Mouse (Mus musculus) midbrain, embryonic 14.5 days (tissue): ENCODE measurements around the gene Adh7. TPM values are rescaled to one million over a fixed set of nuclear protein-coding genes. Genes with fewer than 3 reads are reported as not detected.

Experiments used
- ATAC-seq: fragments of 200-750 bp; cut with Nextera tagmentation; 2 replicates; pipeline ENCODE4 v1.8.0; 2017; ENCODE audit warnings: moderate number of reproducible peaks, moderate library complexity; ENCODE audit not compliant: low FRiP score, low TSS enrichment
- DNase-seq: peaks from one replicate; pipeline ENCODE4 v3.0.0-alpha.2; 2015
- H3K27ac ChIP-seq: fragments of 300-500 bp; sonication (generic); replicated peaks from 2 replicates; pipeline ENCODE4 v1.5.1; 2014; ENCODE audit warnings: mild to moderate bottlenecking, low read depth, low read length, moderate library complexity
- H3K27me3 ChIP-seq: fragments of 300-500 bp; sonication (generic); 2 replicates; pipeline ENCODE4 v1.6.1; 2014; ENCODE audit warnings: low read length, control low read depth, mixed read lengths; ENCODE audit not compliant: control insufficient read depth, insufficient read depth
- H3K36me3 ChIP-seq: fragments of 300-500 bp; sonication (generic); 2 replicates; pipeline ENCODE4 v1.6.1; 2014; ENCODE audit warnings: low read length, control low read depth; ENCODE audit not compliant: control insufficient read depth, insufficient read depth
- H3K4me1 ChIP-seq: fragments of 300-500 bp; sonication (generic); 2 replicates; pipeline ENCODE4 v1.6.1; 2014; ENCODE audit warnings: mild to moderate bottlenecking, antibody characterized with exemption, low read length, control low read depth; ENCODE audit not compliant: control insufficient read depth, insufficient read depth
- H3K4me2 ChIP-seq: fragments of 300-500 bp; sonication (generic); 2 replicates; pipeline ENCODE4 v1.6.1; 2014; ENCODE audit warnings: mild to moderate bottlenecking, low read length, moderate library complexity
- H3K4me3 ChIP-seq: fragments of 300-500 bp; sonication (generic); replicated peaks from 2 replicates; pipeline ENCODE4 v1.5.1; 2014; ENCODE audit warnings: low read depth, low read length
- H3K9ac ChIP-seq: fragments of 300-500 bp; sonication (generic); replicated peaks from 2 replicates; pipeline ENCODE4 v1.6.1; 2014; ENCODE audit warnings: mild to moderate bottlenecking, low read length, moderate library complexity
- H3K9me3 ChIP-seq: fragments of 300-500 bp; sonication (generic); 2 replicates; pipeline ENCODE4 v1.6.1; 2016; ENCODE audit warnings: low read length, control low read depth, mixed read lengths; ENCODE audit not compliant: control insufficient read depth
- WGBS: fragments of 180-500 bp; shearing (Covaris S2); extraction: QIAGEN DNeasy Blood & Tissue Kit; methylation state at CpG from one replicate; pipeline ENCODE4 v1.1.7; 2014; 5-methylcytosine and 5-hydroxymethylcytosine counted together
- polyA plus RNA-seq: library from polyadenylated mRNA; unstranded; fragments of >200 nt; fragmentation: Nextera tagmentation; extraction: Ambion mirVana; gene quantifications from 2 replicates; pipeline ENCODE4 v1.2.1, GENCODE M21; 2014

Gene Adh7
- 1.1 and 1.4 TPM in 2 replicates for polyA plus RNA-seq

DNA sequence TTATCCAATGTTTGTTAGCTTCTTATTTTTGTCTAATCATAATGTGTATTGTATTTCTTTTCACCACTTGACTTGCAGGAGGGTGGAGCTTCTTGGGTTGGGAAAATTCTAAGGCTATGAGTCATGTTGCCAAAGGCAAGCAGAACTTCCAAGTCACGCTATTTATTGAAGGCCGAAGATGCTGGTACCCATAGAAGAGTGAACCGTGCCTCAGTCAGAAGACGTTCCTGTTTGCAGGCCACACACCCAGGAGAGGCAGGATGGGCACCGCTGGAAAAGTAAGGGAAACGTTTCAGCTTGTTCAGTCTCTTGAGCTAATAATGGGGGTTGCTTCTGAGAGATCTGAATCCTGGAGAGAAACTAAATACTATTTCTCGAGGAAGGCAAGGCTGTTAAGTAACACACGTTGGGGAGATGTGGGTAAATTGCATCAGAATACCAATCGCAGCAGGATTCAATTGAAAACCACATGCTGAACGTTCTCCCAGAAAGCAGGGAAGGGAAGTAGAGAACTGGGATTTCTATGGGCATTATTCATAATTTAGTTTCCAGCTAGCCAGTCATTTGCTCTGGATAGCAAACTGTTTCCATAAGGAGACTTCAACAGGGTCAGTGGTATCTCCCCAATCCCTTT lies at the start of gene Adh7:
Adh7 (plus strand) TSS at position 130 of the 634 bp plus-strand sequence.
- Histone ChIP-seq H3K27me3 (no peaks in the 10 kb centered on the region), H3K4me2 (no peak within 1 kb of the TSS), H3K9me3 (no peaks in the 10 kb centered on the region), H3K36me3 (no peaks in the 10 kb centered on the region), H3K27ac (no peak within 1 kb of the TSS), H3K4me3 (no peak within 1 kb of the TSS), H3K4me1 (no peaks in the 10 kb centered on the region), H3K9ac (no peak within 1 kb of the TSS)
- DNase-seq (no peak), ATAC-seq (no peak)
- 82% methylated on average over 10 of the region's 10 CpGs for WGBS

DNA sequence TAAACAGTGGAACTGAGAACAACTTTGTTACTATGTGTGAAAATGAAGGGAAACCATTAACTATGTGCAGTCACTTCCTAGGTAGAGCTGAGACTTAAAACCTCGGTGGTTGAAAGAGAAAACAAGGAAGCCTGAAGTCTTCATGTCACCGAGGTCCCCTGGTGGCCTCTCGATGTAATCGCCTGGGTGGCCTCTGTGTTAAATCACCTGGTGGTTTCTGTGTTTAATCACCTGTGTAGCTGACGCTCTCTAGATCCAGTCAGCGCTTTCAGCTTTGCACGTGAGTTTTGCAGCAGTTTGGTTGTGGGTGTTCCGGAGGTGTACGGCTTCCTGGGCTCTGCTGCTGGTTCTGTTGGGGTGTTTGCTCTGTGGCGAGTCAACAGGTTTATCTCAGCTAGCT lies 44.3 kb upstream of the Adh7 start:
- 79% methylated on average over 10 of the region's 10 CpGs for WGBS
- ATAC-seq: no peak

DNA sequence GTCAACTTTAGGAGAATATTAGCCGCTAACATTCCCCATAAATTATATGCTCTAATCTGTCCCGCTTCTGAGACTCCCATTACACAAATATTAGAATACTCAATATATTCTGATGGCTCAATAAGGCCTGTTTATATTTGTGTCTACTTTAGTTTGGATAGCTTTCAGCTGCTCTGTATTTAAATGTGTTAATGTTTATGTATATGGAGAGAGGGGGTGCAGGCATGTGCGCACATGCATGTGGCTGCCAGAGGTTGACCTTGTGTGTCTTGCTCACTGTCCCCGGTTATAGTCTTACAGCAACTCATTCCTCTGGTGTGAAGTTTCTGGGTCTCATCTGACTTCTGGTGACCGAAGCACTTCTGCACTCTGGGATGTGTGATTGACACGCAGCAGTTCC lies 42.0 kb upstream of the Adh7 start:
- 94% methylated on average over 6 of the region's 6 CpGs for WGBS
- H3K36me3 ChIP-seq: no peaks in the 10 kb centered on the region
- no peak for ATAC-seq

More for the DNA sequence above, 44.3 kb upstream of the Adh7 start:
- Histone ChIP-seq H3K27ac (no peak overlapping the region), H3K36me3 (no peaks in the 10 kb centered on the region), H3K4me2 (no peak overlapping the region), H3K9ac (no peak overlapping the region), H3K4me3 (no peak overlapping the region), H3K4me1 (no peaks in the 10 kb centered on the region), H3K9me3 (no peaks in the 10 kb centered on the region; the same call in 1 of the 2 replicates), H3K27me3 (no peaks in the 10 kb centered on the region)
- no peak for DNase-seq

DNA sequence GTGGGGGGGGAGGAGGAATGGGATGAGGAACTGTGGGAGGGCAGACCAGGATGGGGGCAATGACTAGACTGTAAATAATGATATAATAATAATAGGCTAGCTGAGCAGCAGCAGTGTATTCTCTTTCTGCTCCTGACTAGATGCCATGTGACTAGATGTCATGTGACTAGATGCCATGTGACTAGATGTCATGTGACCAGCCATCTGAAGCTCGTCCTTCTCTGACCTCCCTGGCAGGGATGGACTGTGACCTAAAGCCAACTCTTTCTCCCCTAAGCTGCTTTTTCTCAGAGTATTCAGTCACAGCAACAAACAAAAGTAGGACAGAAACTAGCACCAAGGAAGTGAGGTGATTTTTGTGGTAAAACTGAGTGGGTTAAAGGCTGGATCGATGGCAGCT lies 35.5 kb upstream of the Adh7 start:
- DNase-seq: no peak
- H3K27me3 ChIP-seq: no peaks in the 10 kb centered on the region
- no peak for ATAC-seq
- H3K27ac ChIP-seq: no peak overlapping the region
- WGBS: 89% methylated on average over 2 of the region's 2 CpGs
- H3K4me1 ChIP-seq: no peaks in the 10 kb centered on the region
- H3K9ac ChIP-seq: no peak overlapping the region
- no peak overlapping the region for H3K4me2 ChIP-seq
- H3K4me3 ChIP-seq: no peak overlapping the region
- H3K36me3 ChIP-seq: no peaks in the 10 kb centered on the region
- H3K9me3 ChIP-seq: no peaks in the 10 kb centered on the region; the same call in 1 of the 2 replicates

More for the DNA sequence above, 42.0 kb upstream of the Adh7 start:
- no peaks in the 10 kb centered on the region for H3K4me1 ChIP-seq
- H3K4me2 ChIP-seq: no peak overlapping the region
- no peak overlapping the region for H3K4me3 ChIP-seq
- H3K9me3 ChIP-seq: no peaks in the 10 kb centered on the region; the same call in 1 of the 2 replicates
- no peaks in the 10 kb centered on the region for H3K27me3 ChIP-seq
- no peak overlapping the region for H3K9ac ChIP-seq
- no peak for DNase-seq
- H3K27ac ChIP-seq: no peak overlapping the region

DNA sequence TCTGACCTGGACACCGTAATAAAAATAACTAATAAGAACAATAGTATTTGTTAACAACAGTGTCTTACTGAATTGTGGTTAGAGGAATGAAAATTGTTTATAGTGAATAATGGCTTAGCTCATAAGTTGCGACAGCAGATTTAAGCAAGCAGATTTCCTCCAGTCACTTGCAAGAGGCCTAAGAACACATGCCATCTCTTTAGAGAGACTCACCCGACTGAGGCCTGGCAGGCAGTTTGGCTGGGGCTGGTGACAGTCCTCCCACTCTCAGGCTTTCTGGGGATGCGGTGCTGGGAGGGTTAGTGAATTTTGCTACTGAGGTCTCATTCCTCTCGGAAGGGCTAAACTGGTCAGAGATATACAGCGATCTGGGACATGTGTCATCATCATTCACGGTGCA lies 34.2 kb upstream of the Adh7 start:
- H3K27me3 ChIP-seq: no peaks in the 10 kb centered on the region
- 92% methylated on average over 7 of the region's 7 CpGs for WGBS
- no peak overlapping the region for H3K4me3 ChIP-seq
- no peak overlapping the region for H3K4me2 ChIP-seq
- no peak overlapping the region for H3K27ac ChIP-seq
- H3K9ac ChIP-seq: no peak overlapping the region
- no peaks in the 10 kb centered on the region for H3K4me1 ChIP-seq
- DNase-seq (no peak), ATAC-seq (no peak)
- H3K36me3 ChIP-seq: no peaks in the 10 kb centered on the region
- H3K9me3 ChIP-seq: no peaks in the 10 kb centered on the region

DNA sequence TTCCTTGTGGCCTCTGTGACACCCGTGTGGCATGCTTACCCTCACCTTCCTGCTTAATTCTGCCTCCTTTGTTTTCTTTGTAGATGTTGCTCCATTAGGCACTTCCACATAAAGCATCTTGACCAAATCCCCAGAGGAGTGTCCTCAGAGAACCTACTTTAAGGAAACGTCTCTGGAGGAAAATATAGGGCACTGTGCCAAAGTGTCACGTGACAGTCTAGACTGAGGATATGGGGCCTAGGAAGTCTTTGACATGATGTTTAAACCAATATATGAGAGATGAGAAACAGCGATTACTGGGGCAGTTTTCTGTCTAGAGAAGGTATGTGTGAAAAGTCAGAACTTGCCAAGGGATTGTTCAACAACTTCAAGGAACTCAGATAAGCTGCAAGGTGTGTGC lies 32.3 kb upstream of the Adh7 start:
- H3K27ac ChIP-seq: no peak overlapping the region
- H3K4me1 ChIP-seq: no peaks in the 10 kb centered on the region
- ATAC-seq (no peak), DNase-seq (no peak)
- H3K27me3 ChIP-seq: no peaks in the 10 kb centered on the region
- no peak overlapping the region for H3K9ac ChIP-seq
- no peaks in the 10 kb centered on the region for H3K9me3 ChIP-seq
- H3K36me3 ChIP-seq: no peaks in the 10 kb centered on the region
- no peak overlapping the region for H3K4me3 ChIP-seq
- no peak overlapping the region for H3K4me2 ChIP-seq
- 73% methylated on average over 4 of the region's 4 CpGs for WGBS

DNA sequence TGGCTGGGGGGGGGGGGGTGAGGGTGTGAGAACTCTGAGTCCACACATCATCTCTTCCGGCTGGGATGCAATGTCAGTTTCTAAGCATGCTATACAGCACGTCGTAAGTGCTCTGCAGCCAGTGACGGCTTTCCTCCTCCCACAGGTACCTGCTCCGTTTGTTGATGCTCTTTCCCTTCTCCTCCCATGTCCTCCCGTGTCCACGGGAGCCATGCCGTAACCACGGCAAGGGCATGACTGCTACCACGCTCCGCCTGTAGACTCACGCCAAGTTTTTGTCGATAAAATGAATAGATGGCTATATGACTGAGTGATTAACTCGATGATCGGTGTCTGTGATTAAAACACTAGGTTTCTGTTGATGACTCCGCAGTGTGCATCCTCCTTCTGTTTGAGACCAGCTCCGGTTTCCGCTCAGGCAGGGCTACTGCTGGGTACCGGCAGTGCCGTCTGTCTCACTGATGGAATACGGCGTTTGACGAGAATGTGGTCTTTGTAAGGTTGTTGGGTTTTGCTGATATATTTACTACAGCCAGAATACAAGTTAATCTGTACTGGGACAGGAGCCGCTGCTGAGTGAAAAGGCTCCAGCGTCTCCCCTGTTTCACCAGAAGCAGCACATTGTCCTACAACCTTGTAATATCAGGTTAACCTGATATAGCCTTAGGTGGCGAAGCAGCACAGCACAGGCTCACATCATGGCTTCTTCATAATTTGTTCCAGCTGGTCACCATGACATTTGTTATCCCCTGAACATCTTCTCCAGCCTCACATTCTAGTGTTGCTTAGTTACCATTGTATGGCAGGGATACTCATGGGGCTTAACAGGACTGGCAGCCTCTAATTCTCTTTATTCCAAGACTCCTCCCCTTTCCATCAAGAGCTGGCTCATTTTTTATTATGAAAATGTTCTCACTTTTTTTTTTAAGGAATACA lies 31.3 kb upstream of the Adh7 start:
- 79% methylated on average over 26 of the region's 26 CpGs for WGBS
- Histone ChIP-seq H3K36me3 (no peaks in the 10 kb centered on the region), H3K4me1 (no peaks in the 10 kb centered on the region), H3K4me3 (no peak overlapping the region), H3K27me3 (no peaks in the 10 kb centered on the region), H3K9me3 (no peaks in the 10 kb centered on the region), H3K4me2 (no peak overlapping the region), H3K27ac (peak overlapping the region; percentile 58; the same call in 1 of the 2 replicates), H3K9ac (no peak overlapping the region)
- DNase-seq (peak; percentile 29), ATAC-seq (peak; percentile 65)

DNA sequence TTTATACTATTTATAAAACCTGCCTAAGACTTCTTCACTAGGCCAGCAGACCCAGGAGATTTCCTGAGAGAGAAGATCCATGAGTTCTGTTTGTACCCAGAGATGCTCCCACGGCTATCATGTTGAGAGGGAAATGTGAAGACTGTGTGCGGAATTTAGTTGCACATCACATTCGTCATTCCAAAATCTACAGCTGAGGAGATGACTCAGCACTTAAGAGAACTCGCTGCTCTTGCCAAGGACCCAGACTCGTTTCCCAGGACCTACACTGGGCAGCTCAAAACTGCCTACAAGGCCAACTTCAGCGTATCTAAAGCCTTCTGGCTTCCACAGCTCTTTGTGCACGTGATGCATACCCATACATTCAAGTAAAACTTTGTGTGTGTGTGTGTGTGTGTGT lies 25.3 kb upstream of the Adh7 start:
- DNase-seq: no peak
- no peaks in the 10 kb centered on the region for H3K36me3 ChIP-seq
- no peak overlapping the region for H3K4me3 ChIP-seq
- no peaks in the 10 kb centered on the region for H3K27me3 ChIP-seq
- H3K4me1 ChIP-seq: no peaks in the 10 kb centered on the region
- no peak overlapping the region for H3K27ac ChIP-seq
- H3K9me3 ChIP-seq: no peaks in the 10 kb centered on the region
- WGBS: 91% methylated on average over 7 of the region's 7 CpGs
- no peak overlapping the region for H3K9ac ChIP-seq
- no peak for ATAC-seq
- no peak overlapping the region for H3K4me2 ChIP-seq
